Mouse (Mus musculus) thymus, adult 2 months (tissue): ENCODE measurements at regions not wholly inside any gene's neighbourhood (a gene's known extent, or its start where the extent isn't known, plus 50 kb on each side); places are given as distances from the start of the nearest gene placed in this dataset.

ENCODE experiments used
- CTCF ChIP-seq: fragments of 200-500 bp; IDR thresholded peaks from 2 replicates; pipeline ENCODE4 v1.5.1; 2012; ENCODE audit warnings: mild to moderate bottlenecking, control low read depth, low read length, moderate library complexity, borderline replicate concordance; ENCODE audit not compliant: control insufficient read depth, poor library complexity, insufficient read depth; ENCODE audit errors: extremely low read depth
- POLR2A ChIP-seq: fragments of 200-500 bp; IDR thresholded peaks from 2 replicates; pipeline ENCODE4 v1.6.1; 2012; ENCODE audit warnings: mild to moderate bottlenecking, low read length, control low read depth, moderate library complexity; ENCODE audit not compliant: control insufficient read depth, poor library complexity, insufficient read depth; ENCODE audit errors: extremely low read depth

DNA sequence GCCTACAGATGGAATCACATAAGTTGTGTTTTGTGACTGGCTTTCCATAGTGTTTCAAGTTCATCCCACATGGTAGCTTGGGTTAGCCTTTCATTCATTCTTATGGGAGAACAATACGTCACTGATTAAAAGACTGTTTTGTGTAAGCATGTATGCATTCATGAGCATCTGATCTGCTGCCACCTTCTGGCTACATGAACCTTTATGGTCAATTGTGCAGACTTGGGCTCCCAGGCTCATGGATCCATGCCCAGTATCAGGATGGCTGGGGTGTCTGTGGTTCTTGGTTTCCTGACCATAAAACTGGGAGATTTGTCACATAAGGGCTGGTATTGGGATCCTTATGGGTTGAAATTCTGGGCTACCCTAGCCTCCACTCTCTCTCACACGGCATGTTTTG lies 90.4 kb upstream of the Kazn start:
- TF ChIP-seq POLR2A (no peak), CTCF (no peak)
